Mouse (Mus musculus) lung, embryonic 16.5 days (tissue): ENCODE results near the gene Top3b. TPM values are rescaled to one million over a fixed set of nuclear protein-coding genes. Genes with fewer than 3 reads are reported as not detected.

ENCODE experiments used
- ATAC-seq: fragments of 200-750 bp; cut with Nextera tagmentation; 2 replicates; pipeline ENCODE4 v1.8.0; 2017; ENCODE audit warnings: low read depth, mild to moderate bottlenecking, moderate library complexity
- H3K27ac ChIP-seq: fragments of 300-500 bp; sonication (generic); 2 replicates; pipeline ENCODE4 v1.5.1; 2014; ENCODE audit warnings: mild to moderate bottlenecking, control low read depth, low read length
- H3K27me3 ChIP-seq: fragments of 300-500 bp; sonication (generic); 2 replicates; pipeline ENCODE4 v1.6.1; 2014; ENCODE audit warnings: low read depth, low read length, mixed read lengths; ENCODE audit not compliant: control insufficient read depth, insufficient read depth
- H3K36me3 ChIP-seq: fragments of 300-500 bp; sonication (generic); 2 replicates; pipeline ENCODE4 v1.6.1; 2014; ENCODE audit warnings: low read length; ENCODE audit not compliant: control insufficient read depth, insufficient read depth
- H3K4me1 ChIP-seq: fragments of 300-500 bp; sonication (generic); replicated peaks from 2 replicates; pipeline ENCODE4 v1.6.1; 2014; ENCODE audit warnings: low read length, mixed read lengths; ENCODE audit not compliant: control insufficient read depth, insufficient read depth
- H3K4me2 ChIP-seq: fragments of 300-500 bp; sonication (generic); 2 replicates; pipeline ENCODE4 v1.6.1; 2014; ENCODE audit warnings: low read depth, low read length, control low read depth
- H3K4me3 ChIP-seq: fragments of 300-500 bp; sonication (generic); 2 replicates; pipeline ENCODE4 v1.5.1; 2014; ENCODE audit warnings: mild to moderate bottlenecking, low read length, control low read depth
- H3K9ac ChIP-seq: fragments of 300-500 bp; sonication (generic); 2 replicates; pipeline ENCODE4 v1.6.1; 2014; ENCODE audit warnings: low read length, control low read depth
- H3K9me3 ChIP-seq: fragments of 300-500 bp; sonication (generic); 2 replicates; pipeline ENCODE4 v1.6.1; 2016; ENCODE audit warnings: low read length; ENCODE audit not compliant: control insufficient read depth
- WGBS: fragments of 180-500 bp; shearing (Covaris S2); extraction: QIAGEN DNeasy Blood & Tissue Kit; methylation state at CpG from one replicate; pipeline ENCODE4 v1.1.7; 2014; 5-methylcytosine and 5-hydroxymethylcytosine counted together
- polyA plus RNA-seq: library from polyadenylated mRNA; unstranded; fragments of >200 nt; fragmentation: Nextera tagmentation; extraction: Ambion mirVana; gene quantifications from 2 replicates; pipeline ENCODE4 v1.2.1, GENCODE M21; 2015

Gene Top3b
- polyA plus RNA-seq, 1 experiment from 2014 or later: 64.1 TPM

GRCm38 (mm10) chr16:16892366-16892765 lies 21.8 kb downstream of the Top3b start:
- H3K27ac ChIP-seq: no peak overlapping the region
- H3K4me2 ChIP-seq: no peak overlapping the region
- H3K9me3 ChIP-seq: no peaks in the 10 kb centered on the region
- H3K9ac ChIP-seq: no peak overlapping the region
- no peaks in the 10 kb centered on the region for H3K27me3 ChIP-seq
- ATAC-seq: no peak
- no peak overlapping the region for H3K4me3 ChIP-seq
- H3K36me3 ChIP-seq: peaks cover 37% of the 10 kb centered on the region
- peaks cover 5% of the 10 kb centered on the region for H3K4me1 ChIP-seq
- 93% methylated on average over 7 of the region's 7 CpGs for WGBS

- Histone ChIP-seq H3K9me3 (no peaks in the 10 kb centered on the region), H3K27ac (no peak overlapping the region), H3K9ac (no peak overlapping the region), H3K27me3 (no peaks in the 10 kb centered on the region), H3K36me3 (peaks cover 13% of the 10 kb centered on the region), H3K4me2 (no peak overlapping the region), H3K4me3 (no peak overlapping the region), H3K4me1 (peaks cover 9% of the 10 kb centered on the region)
- no peak for ATAC-seq
- 20% methylated on average over 4 of the region's 4 CpGs for WGBS
Measured at GRCm38 (mm10) chr16:16896015-16896381, 25.5 kb downstream of the Top3b start.

- Histone ChIP-seq H3K4me2 (peak within 1 kb of the TSS; percentile 77), H3K27me3 (no peaks in the 10 kb centered on the region), H3K36me3 (peaks cover 11% of the 10 kb centered on the region), H3K9ac (peak within 1 kb of the TSS; percentile 76), H3K4me3 (peak within 1 kb of the TSS; percentile 63), H3K27ac (peak within 1 kb of the TSS; percentile 31), H3K4me1 (peaks cover 9% of the 10 kb centered on the region), H3K9me3 (no peaks in the 10 kb centered on the region)
- under 1% methylated on average over 29 of the region's 29 CpGs for WGBS
- peak; percentile 96 for ATAC-seq
Measured at GRCm38 (mm10) chr16:16896382-16897055, 26.0 kb downstream of the Top3b start, which contains the start of gene Ppm1f. Gene Ppm1f, plus strand, starts transcription at chr16:16896469.

- H3K4me2 ChIP-seq: peak overlapping the region; percentile 77
- peaks cover 9% of the 10 kb centered on the region for H3K4me1 ChIP-seq
- H3K36me3 ChIP-seq: peaks cover 6% of the 10 kb centered on the region; the same call in 1 of the 2 replicates
- peak overlapping the region; percentile 76 for H3K9ac ChIP-seq
- H3K27me3 ChIP-seq: no peaks in the 10 kb centered on the region
- 19% methylated on average over 10 of the region's 10 CpGs for WGBS
- peak; percentile 15 for ATAC-seq
- peak overlapping the region; percentile 31 for H3K27ac ChIP-seq
- peak overlapping the region; percentile 63 for H3K4me3 ChIP-seq
- no peaks in the 10 kb centered on the region for H3K9me3 ChIP-seq
Measured at GRCm38 (mm10) chr16:16897056-16897584, 26.6 kb downstream of the Top3b start.

DNA sequence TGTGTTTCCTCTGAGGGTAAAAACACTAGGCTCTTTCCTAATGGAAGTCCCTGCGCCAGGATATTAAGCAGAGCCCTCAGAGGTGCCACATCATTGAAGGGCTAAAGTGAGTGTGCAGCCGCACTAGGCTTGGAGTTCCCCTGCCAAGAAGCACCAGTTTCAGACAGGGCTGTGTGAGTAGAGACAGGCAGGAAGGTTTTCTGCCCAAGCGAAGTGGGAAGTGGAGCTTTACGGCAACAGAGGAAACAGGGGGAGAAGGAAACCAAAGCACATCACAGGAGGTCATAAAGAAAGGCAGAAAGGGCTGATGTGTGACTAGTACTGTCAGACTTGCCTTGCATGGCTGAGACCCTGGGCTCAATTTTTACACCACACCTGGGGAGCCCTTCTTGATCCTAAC lies 31.8 kb downstream of the Top3b start:
- Histone ChIP-seq H3K27me3 (no peaks in the 10 kb centered on the region), H3K9ac (no peak overlapping the region), H3K4me1 (peaks cover 9% of the 10 kb centered on the region), H3K4me2 (no peak overlapping the region), H3K4me3 (no peak overlapping the region), H3K36me3 (peaks cover 10% of the 10 kb centered on the region; the same call in 1 of the 2 replicates), H3K9me3 (no peaks in the 10 kb centered on the region), H3K27ac (peak overlapping the region; percentile 56)
- WGBS: 71% methylated on average over 4 of the region's 4 CpGs
- no peak for ATAC-seq

GRCm38 (mm10) chr16:16903188-16903587 lies 32.7 kb downstream of the Top3b start:
- WGBS: 63% methylated on average over 5 of the region's 5 CpGs
- H3K27me3 ChIP-seq: no peaks in the 10 kb centered on the region
- no peak overlapping the region for H3K4me2 ChIP-seq
- 0 out of 2 replicates have a peak, but pooled peaks cover 5% of the 10 kb centered on the region for H3K4me1 ChIP-seq
- no peaks in the 10 kb centered on the region for H3K9me3 ChIP-seq
- ATAC-seq: no peak
- no peak overlapping the region for H3K4me3 ChIP-seq
- H3K27ac ChIP-seq: no peak overlapping the region
- peaks cover 10% of the 10 kb centered on the region; the same call in 1 of the 2 replicates for H3K36me3 ChIP-seq
- H3K9ac ChIP-seq: no peak overlapping the region

DNA sequence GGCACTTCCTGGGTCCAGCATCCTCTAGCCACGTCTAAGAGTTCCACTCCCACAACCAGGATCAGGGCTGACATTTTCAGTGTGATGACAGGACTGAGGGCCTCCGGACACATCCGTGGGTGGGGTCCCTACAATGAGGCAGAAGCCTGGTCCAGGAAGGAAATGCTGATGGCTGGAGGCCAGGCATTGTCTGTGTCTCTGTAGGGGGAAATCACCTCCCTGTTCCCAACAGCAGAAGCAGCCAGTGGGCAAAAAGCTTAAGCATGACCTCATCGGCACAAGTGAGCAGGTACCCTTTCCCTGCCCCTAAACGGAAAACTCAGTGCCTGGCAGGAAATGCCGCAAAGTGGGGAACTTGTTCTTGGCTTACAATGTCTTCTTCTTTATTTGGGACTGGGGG lies 37.3 kb downstream of the Top3b start:
- H3K36me3 ChIP-seq: peaks cover 21% of the 10 kb centered on the region
- no peak overlapping the region for H3K9ac ChIP-seq
- peaks cover 9% of the 10 kb centered on the region for H3K4me1 ChIP-seq
- no peak overlapping the region for H3K4me3 ChIP-seq
- H3K27me3 ChIP-seq: no peaks in the 10 kb centered on the region
- no peaks in the 10 kb centered on the region for H3K9me3 ChIP-seq
- WGBS: 59% methylated on average over 6 of the region's 6 CpGs
- ATAC-seq: peak; percentile 79
- H3K27ac ChIP-seq: peak overlapping the region; percentile 76
- no peak overlapping the region for H3K4me2 ChIP-seq

DNA sequence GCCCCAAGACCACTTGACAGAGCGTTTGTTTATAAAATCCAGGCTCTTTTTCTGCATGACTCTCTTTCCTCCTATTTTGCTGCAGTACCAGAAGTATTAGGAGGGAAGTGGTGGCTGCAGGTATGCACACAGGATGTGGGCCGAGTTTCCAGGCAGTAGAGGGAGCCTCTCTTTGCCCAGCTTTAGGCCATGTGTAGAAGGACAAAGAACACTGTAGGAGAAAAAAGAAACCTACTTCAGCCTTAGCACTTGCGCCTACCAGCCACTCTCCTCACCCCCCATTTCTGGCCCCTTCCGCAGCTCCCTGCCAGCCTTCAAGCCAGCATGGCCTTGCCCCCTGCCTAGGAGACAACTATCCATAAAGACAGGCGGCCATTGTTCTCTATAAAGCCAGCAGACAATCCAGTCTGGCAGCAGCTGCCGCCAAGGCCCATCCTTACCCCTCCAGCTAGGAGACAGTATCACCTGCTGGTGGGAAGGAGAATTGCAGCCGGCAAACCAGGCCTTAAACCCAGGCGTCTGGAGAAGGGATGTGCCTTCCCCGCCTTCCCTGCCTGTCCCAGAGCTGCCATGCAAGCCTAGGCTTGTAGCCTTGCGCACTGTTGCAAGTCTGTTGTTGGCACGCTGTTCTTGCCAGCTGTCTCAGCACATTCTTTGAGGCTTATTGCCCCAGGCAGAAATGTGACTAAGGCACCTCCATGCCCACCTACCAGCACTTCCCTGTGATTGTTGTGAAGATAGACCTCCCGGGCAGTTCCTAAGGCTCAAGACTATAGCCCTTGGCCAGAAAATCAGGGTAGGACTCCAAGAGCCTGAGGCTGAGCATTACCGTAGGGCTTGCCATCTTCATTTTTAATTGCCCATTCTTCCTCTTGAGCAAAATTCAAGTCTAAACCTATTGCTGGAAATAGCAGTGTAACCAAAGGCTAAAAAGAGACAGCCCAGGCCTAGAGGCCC lies 41.4 kb downstream of the Top3b start:
- H3K4me1 ChIP-seq: peaks cover 5% of the 10 kb centered on the region
- no peaks in the 10 kb centered on the region for H3K9me3 ChIP-seq
- WGBS: 38% methylated on average over 13 of the region's 13 CpGs
- H3K4me3 ChIP-seq: no peak overlapping the region
- peak; percentile 84 for ATAC-seq
- peak overlapping the region; percentile 73 for H3K27ac ChIP-seq
- H3K36me3 ChIP-seq: peaks cover 20% of the 10 kb centered on the region
- no peaks in the 10 kb centered on the region for H3K27me3 ChIP-seq
- no peak overlapping the region for H3K4me2 ChIP-seq
- H3K9ac ChIP-seq: peak overlapping the region; percentile 32; the same call in 1 of the 2 replicates

GRCm38 (mm10) chr16:16913440-16913839 lies 42.9 kb downstream of the Top3b start:
- ATAC-seq: no peak
- Histone ChIP-seq H3K4me2 (no peak overlapping the region), H3K27ac (no peak overlapping the region)

More at GRCm38 (mm10) chr16:16913440-16913839, 42.9 kb downstream of the Top3b start:
- Histone ChIP-seq H3K9me3 (no peaks in the 10 kb centered on the region), H3K36me3 (peaks cover 24% of the 10 kb centered on the region), H3K27me3 (no peaks in the 10 kb centered on the region), H3K4me3 (no peak overlapping the region), H3K9ac (no peak overlapping the region), H3K4me1 (peaks cover 5% of the 10 kb centered on the region)
- 54% methylated on average over 1 of the region's 1 CpGs for WGBS
